Mouse (Mus musculus) megakaryocyte, embryonic 14.5 days (primary cell): ENCODE measurements around the gene 4931429L15Rik.

Experiments used
- FLI1 ChIP-seq: IDR thresholded peaks from 2 replicates; pipeline ENCODE4 v1.6.1; 2012; ENCODE audit warnings: low read length, inconsistent platforms, mixed read lengths
- GATA1 ChIP-seq: IDR thresholded peaks from 3 replicates; pipeline ENCODE4 v1.6.1; 2012; ENCODE audit warnings: mixed read lengths, low read length, inconsistent platforms, borderline replicate concordance

DNA sequence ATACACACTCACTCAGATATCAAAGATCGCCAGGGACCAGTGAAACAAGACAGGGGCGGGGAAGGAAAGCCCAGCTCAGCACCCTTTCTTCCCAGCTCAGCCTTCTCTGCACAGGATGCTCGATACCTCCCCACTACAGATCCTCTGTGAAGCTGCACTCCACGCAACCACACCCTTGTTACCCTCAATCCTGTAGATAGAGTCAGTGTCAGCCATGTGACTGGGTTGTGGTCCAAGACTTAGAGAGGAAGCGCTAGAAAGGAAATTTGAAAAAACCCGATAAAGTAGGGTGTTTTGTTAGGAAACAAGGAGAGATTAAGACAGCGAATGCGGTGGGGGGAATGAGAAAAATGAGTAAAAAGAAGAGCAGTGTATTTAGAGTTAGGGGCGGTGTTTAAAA is 47.7 kb downstream of the 4931429L15Rik start:
- no peak for TF ChIP-seq GATA1
- no peak for TF ChIP-seq FLI1
